Mouse (Mus musculus) adrenal gland, adult (tissue): Measurements from ENCODE around the gene Ccdc170.
"Not testable (repeated sequence)": the region's sequence is repeated elsewhere in the genome, so short reads cannot be mapped to it uniquely, and the experiment has no call there.

Experiments used
- DNase-seq, 2 experiments: peaks; one replicate each; pipeline ENCODE4 v3.0.0; 2022 to 2023; ENCODE audit warnings: low spot score in 1 of 2; ENCODE audit not compliant: inconsistent age in 2 of 2

The Ccdc170 gene

GRCm38 (mm10) chr10:4598916-4599315 lies 116.6 kb downstream of the Ccdc170 start:
- no peak for DNase-seq

GRCm38 (mm10) chr10:4599591-4599990 lies 117.3 kb downstream of the Ccdc170 start:
- DNase-seq = no peak

GRCm38 (mm10) chr10:4600796-4601474 lies 118.6 kb downstream of the Ccdc170 start:
- no peak for DNase-seq

- not testable (repeated sequence) for DNase-seq
Measured at GRCm38 (mm10) chr10:4601612-4602011, 119.3 kb downstream of the Ccdc170 start.

GRCm38 (mm10) chr10:4602466-4602865 lies 120.2 kb downstream of the Ccdc170 start:
- no peak for DNase-seq

- DNase-seq = peak in 1 of 2 experiments; percentile 77
Measured at GRCm38 (mm10) chr10:4604527-4605209, 122.4 kb downstream of the Ccdc170 start.

- no peak for DNase-seq
Measured at GRCm38 (mm10) chr10:4610234-4610633, 127.9 kb downstream of the Ccdc170 start.

- DNase-seq = peak; percentile 54 to 86
Measured at GRCm38 (mm10) chr10:4611386-4612155, 129.3 kb downstream of the Ccdc170 start, which contains the start of gene Esr1. TSS of gene Esr1 (plus strand) at chr10:4611593.
